Mouse (Mus musculus): ENCODE results near the gene Ms4a8a. TPM values are rescaled to one million over a fixed set of nuclear protein-coding genes. Genes with fewer than 3 reads are reported as not detected.

Gene Ms4a8a
- polyA plus RNA-seq, 1 experiment from 2014 or later: not detected

- WGBS: 63% methylated on average over 3 of the region's 3 CpGs
Observed at GRCm38 (mm10) chr19:11053277-11053676, 27.6 kb downstream of the Ms4a8a start.

GRCm38 (mm10) chr19:11052877-11053276 is 28.0 kb downstream of the Ms4a8a start:
- Histone ChIP-seq H3K4me2 (no peak overlapping the region), H3K9ac (no peak overlapping the region), H3K4me3 (no peak overlapping the region), H3K4me1 (no peaks in the 10 kb centered on the region), H3K27ac (no peak overlapping the region), H3K9me3 (no peaks in the 10 kb centered on the region), H3K36me3 (no peaks in the 10 kb centered on the region), H3K27me3 (no peaks in the 10 kb centered on the region)
- ATAC-seq (ENCODE audit: insufficient number of reproducible peaks, low FRiP score, low TSS enrichment, low read depth): no peak
- 50% methylated on average over 5 of the region's 5 CpGs for WGBS

More at GRCm38 (mm10) chr19:11053277-11053676, 27.6 kb downstream of the Ms4a8a start:
- H3K27ac ChIP-seq: no peak overlapping the region
- no peaks in the 10 kb centered on the region for H3K36me3 ChIP-seq
- H3K9ac ChIP-seq: no peak overlapping the region
- no peak overlapping the region for H3K4me3 ChIP-seq
- H3K27me3 ChIP-seq: no peaks in the 10 kb centered on the region
- H3K4me1 ChIP-seq: no peaks in the 10 kb centered on the region
- ATAC-seq (ENCODE audit: insufficient number of reproducible peaks, low FRiP score, low TSS enrichment, low read depth): no peak
- H3K4me2 ChIP-seq: no peak overlapping the region
- no peaks in the 10 kb centered on the region for H3K9me3 ChIP-seq

- H3K4me1 ChIP-seq: no peaks in the 10 kb centered on the region
- H3K27me3 ChIP-seq: no peaks in the 10 kb centered on the region
- H3K4me2 ChIP-seq: no peak overlapping the region
- ATAC-seq (ENCODE audit: insufficient number of reproducible peaks, low FRiP score, low TSS enrichment, low read depth): no peak
- no peak overlapping the region for H3K4me3 ChIP-seq
- WGBS: 66% methylated on average over 2 of the region's 2 CpGs
- H3K27ac ChIP-seq: no peak overlapping the region
- no peak overlapping the region for H3K9ac ChIP-seq
- no peaks in the 10 kb centered on the region for H3K9me3 ChIP-seq
- no peaks in the 10 kb centered on the region for H3K36me3 ChIP-seq
Observed at GRCm38 (mm10) chr19:11050286-11050685, 30.6 kb downstream of the Ms4a8a start.

GRCm38 (mm10) chr19:11049426-11049825 is 31.5 kb downstream of the Ms4a8a start:
- Histone ChIP-seq H3K27ac (no peak overlapping the region), H3K9ac (no peak overlapping the region), H3K36me3 (no peaks in the 10 kb centered on the region), H3K4me1 (no peaks in the 10 kb centered on the region), H3K4me3 (no peak overlapping the region), H3K9me3 (no peaks in the 10 kb centered on the region), H3K4me2 (no peak overlapping the region), H3K27me3 (no peaks in the 10 kb centered on the region)
- no peak for ATAC-seq (ENCODE audit: insufficient number of reproducible peaks, low FRiP score, low TSS enrichment, low read depth)

- WGBS: 89% methylated on average over 1 of the region's 1 CpGs
- H3K27ac ChIP-seq: no peak overlapping the region
- H3K4me2 ChIP-seq: no peak overlapping the region
- no peak overlapping the region for H3K4me3 ChIP-seq
- no peaks in the 10 kb centered on the region for H3K4me1 ChIP-seq
- ATAC-seq (ENCODE audit: insufficient number of reproducible peaks, low FRiP score, low TSS enrichment, low read depth): no peak
- H3K36me3 ChIP-seq: no peaks in the 10 kb centered on the region
- no peaks in the 10 kb centered on the region for H3K9me3 ChIP-seq
- H3K9ac ChIP-seq: no peak overlapping the region
- no peaks in the 10 kb centered on the region for H3K27me3 ChIP-seq
Observed at GRCm38 (mm10) chr19:11048503-11048902, 32.4 kb downstream of the Ms4a8a start.

DNA sequence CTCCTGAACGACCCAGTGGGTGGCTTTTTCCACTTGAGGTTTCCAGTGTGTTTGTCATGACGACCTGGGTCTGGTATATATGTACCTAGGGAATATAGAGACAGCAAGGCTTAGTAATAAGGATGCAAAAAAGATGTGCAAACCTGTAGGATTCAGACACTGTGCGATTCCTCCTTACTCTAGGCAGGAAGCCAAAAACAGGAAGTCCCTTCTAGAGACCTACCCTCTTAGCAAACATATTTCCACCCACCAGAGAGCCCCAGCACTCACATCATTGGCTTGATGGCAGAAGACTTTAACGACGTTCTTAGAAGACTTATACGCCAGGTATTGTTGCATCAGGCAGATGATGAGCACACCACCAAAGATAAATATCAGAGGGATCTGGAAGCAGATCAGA is 32.9 kb downstream of the Ms4a8a start:
- no peaks in the 10 kb centered on the region for H3K9me3 ChIP-seq
- H3K27ac ChIP-seq: no peak overlapping the region
- no peaks in the 10 kb centered on the region for H3K4me1 ChIP-seq
- ATAC-seq (ENCODE audit: insufficient number of reproducible peaks, low FRiP score, low TSS enrichment, low read depth): no peak
- no peaks in the 10 kb centered on the region for H3K36me3 ChIP-seq
- H3K27me3 ChIP-seq: no peaks in the 10 kb centered on the region
- H3K4me3 ChIP-seq: no peak overlapping the region
- 69% methylated on average over 6 of the region's 6 CpGs for WGBS
- no peak overlapping the region for H3K4me2 ChIP-seq
- no peak overlapping the region for H3K9ac ChIP-seq

- WGBS: 8% methylated on average over 33 of the region's 40 CpGs
- no peaks in the 10 kb centered on the region for H3K4me1 ChIP-seq
- peak; percentile 92 for ATAC-seq (ENCODE audit: insufficient number of reproducible peaks, low FRiP score, low TSS enrichment, low read depth)
- no peak overlapping the region for H3K27ac ChIP-seq
- peak overlapping the region; percentile 46 for H3K4me2 ChIP-seq
- peak overlapping the region; percentile 34 for H3K4me3 ChIP-seq
- H3K9ac ChIP-seq: no peak overlapping the region
- no peaks in the 10 kb centered on the region for H3K9me3 ChIP-seq
- no peaks in the 10 kb centered on the region for H3K27me3 ChIP-seq
- H3K36me3 ChIP-seq: no peaks in the 10 kb centered on the region
Observed at GRCm38 (mm10) chr19:11044996-11045711, 35.7 kb downstream of the Ms4a8a start.

DNA sequence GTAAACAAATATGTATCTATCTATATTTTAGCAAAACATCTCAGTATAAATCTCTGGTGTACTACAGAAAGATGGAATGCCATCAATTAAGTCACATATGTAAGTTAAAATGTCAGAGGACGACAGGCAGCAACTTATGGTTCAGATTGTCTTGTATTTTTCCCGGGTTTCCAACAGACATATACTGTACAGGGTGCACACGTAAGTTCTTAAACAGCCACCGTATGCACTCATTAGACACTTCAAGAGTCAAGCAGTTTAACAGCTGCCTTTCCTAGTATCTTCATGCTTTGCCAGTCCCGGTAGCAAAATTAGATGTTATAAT is 36.3 kb downstream of the Ms4a8a start:
- 17% methylated on average over 5 of the region's 5 CpGs for WGBS
- peak overlapping the region; percentile 46 for H3K4me2 ChIP-seq
- peak overlapping the region; percentile 34 for H3K4me3 ChIP-seq
- no peaks in the 10 kb centered on the region for H3K4me1 ChIP-seq
- H3K27me3 ChIP-seq: no peaks in the 10 kb centered on the region
- H3K9ac ChIP-seq: no peak overlapping the region
- H3K27ac ChIP-seq: no peak overlapping the region
- ATAC-seq (ENCODE audit: insufficient number of reproducible peaks, low FRiP score, low TSS enrichment, low read depth): no peak
- no peaks in the 10 kb centered on the region for H3K9me3 ChIP-seq
- H3K36me3 ChIP-seq: no peaks in the 10 kb centered on the region

DNA sequence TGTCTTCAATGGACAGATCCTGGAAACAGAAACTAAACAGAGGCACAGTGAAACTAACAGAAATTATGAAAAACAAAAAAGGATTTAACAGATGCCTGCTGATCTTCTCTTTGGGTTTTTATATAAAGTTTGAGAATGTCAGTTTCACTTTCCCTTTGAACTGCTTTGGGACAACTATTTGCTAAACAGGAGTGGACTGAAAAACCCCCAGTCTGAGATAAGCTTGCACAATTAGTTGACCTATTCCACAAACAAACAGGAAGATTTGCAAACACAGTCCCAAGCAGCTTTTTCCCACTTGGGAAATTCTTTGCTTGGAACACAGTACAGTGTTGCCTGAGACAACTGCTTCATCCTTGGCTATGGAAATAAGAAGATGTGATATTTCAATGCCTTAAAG is 43.3 kb downstream of the Ms4a8a start:
- H3K9ac ChIP-seq: no peak overlapping the region
- no peak overlapping the region for H3K4me3 ChIP-seq
- ATAC-seq (ENCODE audit: insufficient number of reproducible peaks, low FRiP score, low TSS enrichment, low read depth): no peak
- H3K27ac ChIP-seq: no peak overlapping the region
- H3K4me2 ChIP-seq: no peak overlapping the region
- H3K4me1 ChIP-seq: no peaks in the 10 kb centered on the region
- no peaks in the 10 kb centered on the region for H3K9me3 ChIP-seq
- no peaks in the 10 kb centered on the region for H3K27me3 ChIP-seq
- H3K36me3 ChIP-seq: no peaks in the 10 kb centered on the region

GRCm38 (mm10) chr19:11022382-11022781 is 58.5 kb downstream of the Ms4a8a start:
- ATAC-seq (ENCODE audit: insufficient number of reproducible peaks, low FRiP score, low TSS enrichment, low read depth): no peak
- no peak overlapping the region for H3K27ac ChIP-seq
- no peak overlapping the region for H3K4me3 ChIP-seq
- no peak overlapping the region for H3K9ac ChIP-seq
- H3K36me3 ChIP-seq: no peaks in the 10 kb centered on the region
- H3K4me1 ChIP-seq: no peaks in the 10 kb centered on the region
- no peaks in the 10 kb centered on the region for H3K27me3 ChIP-seq
- H3K4me2 ChIP-seq: no peak overlapping the region
- no peaks in the 10 kb centered on the region for H3K9me3 ChIP-seq

GRCm38 (mm10) chr19:11017891-11018290 is 63.0 kb downstream of the Ms4a8a start, which contains the start of gene Ms4a18:
Gene Ms4a18 (minus strand): TSS chr19:11018031.
- no peak within 1 kb of the TSS for H3K27ac ChIP-seq
- no peaks in the 10 kb centered on the region for H3K27me3 ChIP-seq
- no peaks in the 10 kb centered on the region for H3K4me1 ChIP-seq
- H3K4me3 ChIP-seq: no peak within 1 kb of the TSS
- no peaks in the 10 kb centered on the region for H3K36me3 ChIP-seq
- no peak within 1 kb of the TSS for H3K4me2 ChIP-seq
- no peak for ATAC-seq (ENCODE audit: insufficient number of reproducible peaks, low FRiP score, low TSS enrichment, low read depth)
- 70% methylated on average over 3 of the region's 3 CpGs for WGBS
- no peak within 1 kb of the TSS for H3K9ac ChIP-seq
- no peaks in the 10 kb centered on the region for H3K9me3 ChIP-seq

Data from limb, embryonic 15.5 days (tissue).